Mouse (Mus musculus) cerebellum, adult 2 months (tissue): ENCODE measurements around the gene Zbtb46. TPM values are rescaled to one million over a fixed set of nuclear protein-coding genes. Genes with fewer than 3 reads are reported as not detected.

Experiments
- DNase-seq, 2 experiments: peaks; one replicate each; pipeline ENCODE4 v3.0.0; 2021
- H3K27ac ChIP-seq: fragments of 200-500 bp; 2 replicates; pipeline ENCODE4 v1.5.1; 2012; ENCODE audit warnings: low read length, control low read depth, inconsistent platforms; ENCODE audit not compliant: insufficient read depth
- H3K27me3 ChIP-seq: fragments of 200-500 bp; 2 replicates; pipeline ENCODE4 v1.6.1; 2012; ENCODE audit warnings: inconsistent platforms, mild to moderate bottlenecking, low read length, moderate library complexity; ENCODE audit not compliant: control insufficient read depth, insufficient read depth
- H3K4me1 ChIP-seq: fragments of 200-500 bp; 2 replicates; pipeline ENCODE4 v1.6.1; 2011; ENCODE audit warnings: low read length; ENCODE audit not compliant: control insufficient read depth, insufficient read depth
- H3K4me3 ChIP-seq: fragments of 200-500 bp; replicated peaks from 2 replicates; pipeline ENCODE3; 2011; ENCODE audit warnings: mild to moderate bottlenecking, low read depth, low read length, control low read depth; ENCODE audit not compliant: insufficient read depth
- CTCF ChIP-seq: fragments of 200-500 bp; IDR thresholded peaks from 2 replicates; pipeline ENCODE4 v1.5.1; 2011; ENCODE audit warnings: low read depth, mild to moderate bottlenecking, control low read depth, low read length, moderate library complexity, borderline replicate concordance; ENCODE audit not compliant: insufficient read depth
- POLR2A ChIP-seq: fragments of 200-500 bp; IDR thresholded peaks from 2 replicates; pipeline ENCODE4 v1.6.1; 2011; ENCODE audit warnings: low read length, control low read depth, borderline replicate concordance; ENCODE audit not compliant: insufficient read depth
- WGBS: fragments of 180-500 bp; shearing (Covaris S2); methylation state at CpG from one replicate; pipeline ENCODE4 v1.1.7; 2018; 5-methylcytosine and 5-hydroxymethylcytosine counted together
- polyA plus RNA-seq: library from polyadenylated mRNA; depleted of rRNA; stranded (reverse); fragments of >200 nt; gene quantifications from 2 replicates; pipeline ENCODE4 v1.2.3, GENCODE M21; 2012

Gene Zbtb46
- polyA plus RNA-seq, 1 experiment: 31.9 TPM

DNA sequence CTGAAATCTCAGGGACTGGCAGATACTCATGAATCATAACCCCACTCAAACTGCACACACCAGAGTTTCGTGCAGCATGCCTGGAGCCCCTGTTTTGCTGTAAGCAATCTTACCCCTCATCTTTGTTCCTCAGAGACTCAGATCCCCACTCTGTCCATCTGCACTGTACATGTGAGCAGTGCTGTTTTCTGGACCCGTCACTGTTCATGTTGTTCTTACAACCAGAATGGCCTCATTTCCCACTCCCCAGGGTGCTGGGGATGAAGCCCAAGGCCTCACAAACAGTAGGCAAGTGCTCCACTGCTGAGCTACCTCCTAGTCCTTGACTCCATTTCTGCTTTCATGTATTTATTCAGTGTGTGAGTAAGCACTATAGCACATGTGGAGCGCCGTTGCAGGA, 7.0 kb downstream of the Zbtb46 start:
- 15% methylated on average over 4 of the region's 4 CpGs for WGBS
- H3K27me3 ChIP-seq: no peaks in the 10 kb centered on the region
- peak overlapping the region; percentile 12 for H3K4me3 ChIP-seq
- peaks cover 33% of the 10 kb centered on the region for H3K4me1 ChIP-seq
- H3K27ac ChIP-seq: peak overlapping the region; percentile 93
- DNase-seq: peak; percentile 66 to 78
- TF ChIP-seq POLR2A: no peak; the same call in 1 of the 2 replicates
- no peak for TF ChIP-seq CTCF

DNA sequence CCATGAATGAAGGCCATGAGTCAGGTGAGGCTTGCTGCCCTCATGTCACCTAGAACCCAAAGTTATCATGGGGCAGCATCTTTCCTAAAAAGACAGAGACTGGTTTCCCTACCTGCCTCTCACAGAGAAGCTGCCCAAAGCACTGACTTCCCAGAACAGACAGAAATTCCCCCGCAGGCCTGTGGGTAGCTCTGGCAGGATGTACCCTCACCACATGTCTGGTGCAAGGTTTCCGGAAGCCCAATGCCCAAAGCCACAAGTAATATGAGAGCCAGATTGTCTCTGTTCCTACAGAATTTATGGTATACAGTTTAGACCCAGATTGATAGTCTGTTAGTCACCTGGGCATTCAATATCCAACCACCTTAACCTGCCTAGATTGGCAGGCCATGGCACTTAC, 16.2 kb downstream of the Zbtb46 start:
- WGBS: 67% methylated on average over 2 of the region's 2 CpGs
- Histone ChIP-seq H3K4me3 (no peak overlapping the region), H3K27ac (no peak overlapping the region), H3K4me1 (peaks cover 10% of the 10 kb centered on the region), H3K27me3 (no peaks in the 10 kb centered on the region)
- no peak for TF ChIP-seq CTCF
- no peak for TF ChIP-seq POLR2A
- DNase-seq: no peak

DNA sequence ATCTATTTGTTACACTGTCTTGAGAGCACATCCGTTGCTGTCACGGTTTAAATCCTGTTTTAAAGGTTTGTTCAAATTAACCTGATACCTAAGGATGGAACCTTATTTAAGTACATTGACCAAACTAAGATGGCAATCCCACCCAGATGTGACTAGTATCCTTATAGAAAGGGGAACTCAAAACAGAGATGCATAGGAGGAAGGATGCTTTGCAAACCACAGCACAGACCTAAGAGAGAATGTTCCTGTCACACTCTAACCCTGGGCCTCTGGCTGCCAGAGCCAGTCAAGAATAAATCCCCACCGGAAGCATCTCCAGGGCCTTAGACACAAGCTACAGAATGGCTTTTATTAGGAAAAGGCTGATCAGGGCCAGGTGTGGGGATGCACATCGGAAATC, 21.1 kb downstream of the Zbtb46 start:
- Histone ChIP-seq H3K4me3 (no peak overlapping the region), H3K4me1 (peaks cover 10% of the 10 kb centered on the region), H3K27ac (no peak overlapping the region), H3K27me3 (no peaks in the 10 kb centered on the region)
- DNase-seq: no peak
- TF ChIP-seq CTCF (no peak), POLR2A (no peak)
- WGBS: 82% methylated on average over 4 of the region's 4 CpGs

DNA sequence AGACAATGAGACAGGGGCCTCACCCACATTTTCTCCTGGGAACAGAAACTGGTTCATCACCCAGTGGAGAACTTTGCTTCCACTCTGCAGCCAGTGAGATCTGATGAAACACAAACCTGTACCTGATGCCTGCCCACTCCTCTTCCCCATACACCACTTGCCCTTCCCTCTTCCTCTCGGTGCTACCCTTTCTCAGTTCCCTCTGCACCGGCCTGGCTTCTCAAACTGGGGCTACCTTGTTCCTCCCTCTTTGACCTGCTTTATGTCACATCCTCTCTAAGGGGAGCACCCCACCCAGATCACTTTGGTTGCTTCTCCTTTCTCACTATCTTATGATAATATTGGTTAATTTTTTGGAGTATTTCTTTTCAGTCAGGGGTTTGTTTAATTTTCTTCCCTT, 23.0 kb downstream of the Zbtb46 start:
- Histone ChIP-seq H3K27ac (0 out of 2 replicates have a peak overlapping the region, but pooled peaks have one; percentile 13), H3K4me1 (peaks cover 6% of the 10 kb centered on the region), H3K27me3 (no peaks in the 10 kb centered on the region), H3K4me3 (no peak overlapping the region)
- WGBS: 79% methylated on average over 2 of the region's 2 CpGs
- DNase-seq: no peak
- TF ChIP-seq CTCF (no peak), POLR2A (no peak)

DNA sequence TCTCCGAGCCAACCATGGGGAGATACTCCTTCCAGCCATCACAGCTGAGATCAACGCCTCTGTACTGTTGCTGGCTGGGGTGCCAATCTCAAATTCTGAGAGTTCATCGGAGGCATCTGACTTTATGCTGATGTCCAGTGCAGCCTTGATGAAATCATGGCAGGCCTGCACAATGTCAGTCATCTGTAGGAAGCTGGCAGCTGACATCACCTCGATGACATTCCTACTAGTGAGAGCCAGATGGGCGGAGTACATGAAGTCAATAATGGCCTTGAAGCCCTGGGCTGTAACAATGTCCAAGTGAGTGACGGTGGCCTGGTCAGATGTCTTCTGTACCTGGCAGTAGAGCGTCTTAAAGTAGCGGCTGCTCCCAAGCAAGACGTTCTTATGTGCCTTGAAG, 35.4 kb downstream of the Zbtb46 start:
- 64% methylated on average over 9 of the region's 9 CpGs for WGBS
- Histone ChIP-seq H3K4me1 (peaks cover 29% of the 10 kb centered on the region), H3K27ac (no peak overlapping the region), H3K4me3 (no peak overlapping the region), H3K27me3 (no peaks in the 10 kb centered on the region)
- TF ChIP-seq POLR2A: no peak
- no peak for TF ChIP-seq CTCF
- no peak for DNase-seq

DNA sequence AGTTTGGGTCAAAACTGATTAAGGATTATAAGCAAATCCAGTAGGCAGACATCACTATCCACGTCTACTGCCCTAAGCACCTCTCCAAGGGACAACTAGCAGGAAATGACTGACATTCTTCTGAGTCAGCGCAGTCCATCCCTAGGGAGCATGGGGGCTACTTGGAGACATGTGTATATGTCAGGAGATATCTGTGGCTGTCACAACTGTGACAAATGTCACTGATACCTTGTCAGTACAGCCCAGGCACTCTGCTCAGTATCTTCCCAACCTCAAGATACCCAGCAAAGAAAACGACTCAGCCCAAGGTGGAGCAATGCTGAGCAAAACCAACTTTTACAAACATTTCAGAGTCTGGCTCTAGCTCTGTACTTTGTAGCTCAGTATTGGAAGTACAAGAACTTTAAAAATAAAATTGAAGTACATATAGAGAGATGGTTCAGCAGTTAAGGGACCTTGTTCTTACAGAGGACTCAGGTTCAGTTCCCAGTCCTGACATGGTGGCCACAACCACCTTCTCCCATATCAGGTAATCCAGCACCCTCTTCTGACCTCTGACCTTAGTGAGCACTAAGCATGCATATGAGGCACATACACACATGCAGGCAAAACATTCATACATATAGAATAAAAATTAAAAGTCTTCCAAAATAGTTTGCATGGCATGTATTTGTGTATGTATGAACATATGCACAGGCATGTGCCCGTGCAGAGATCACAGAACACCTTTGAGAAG, 38.2 kb downstream of the Zbtb46 start:
- H3K27ac ChIP-seq: no peak overlapping the region
- no peak for TF ChIP-seq POLR2A
- no peak for TF ChIP-seq CTCF

DNA sequence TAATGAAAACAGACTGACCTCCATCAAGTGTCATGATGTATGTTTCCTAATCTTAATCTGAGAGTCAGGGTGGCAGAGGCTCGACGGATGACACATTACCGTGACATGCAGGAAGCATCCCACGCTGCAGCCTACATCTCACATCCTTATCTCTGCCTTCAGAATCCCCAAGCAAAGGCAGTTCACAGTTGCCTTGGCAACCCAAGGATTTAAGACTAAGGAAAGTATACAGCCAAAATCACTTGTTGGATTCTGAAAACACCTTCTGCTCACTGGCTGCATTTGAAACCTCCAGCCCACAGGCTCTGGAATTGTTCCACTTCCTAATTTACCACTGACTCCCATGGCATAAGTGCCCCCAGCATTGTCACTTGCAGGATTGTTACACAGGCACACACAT, 38.8 kb downstream of the Zbtb46 start:
- no peak for DNase-seq
- peaks cover 28% of the 10 kb centered on the region for H3K4me1 ChIP-seq
- WGBS: 70% methylated on average over 4 of the region's 4 CpGs
- no peak for TF ChIP-seq POLR2A
- TF ChIP-seq CTCF: no peak
- H3K27me3 ChIP-seq: no peaks in the 10 kb centered on the region
- H3K4me3 ChIP-seq: no peak overlapping the region
- no peak overlapping the region for H3K27ac ChIP-seq

More for the DNA sequence above, 38.2 kb downstream of the Zbtb46 start:
- no peak for DNase-seq
- no peak overlapping the region for H3K4me3 ChIP-seq
- 68% methylated on average over 4 of the region's 4 CpGs for whole genome bisulfite sequencing
- H3K27me3 ChIP-seq: no peaks in the 10 kb centered on the region
- peaks cover 30% of the 10 kb centered on the region for H3K4me1 ChIP-seq

DNA sequence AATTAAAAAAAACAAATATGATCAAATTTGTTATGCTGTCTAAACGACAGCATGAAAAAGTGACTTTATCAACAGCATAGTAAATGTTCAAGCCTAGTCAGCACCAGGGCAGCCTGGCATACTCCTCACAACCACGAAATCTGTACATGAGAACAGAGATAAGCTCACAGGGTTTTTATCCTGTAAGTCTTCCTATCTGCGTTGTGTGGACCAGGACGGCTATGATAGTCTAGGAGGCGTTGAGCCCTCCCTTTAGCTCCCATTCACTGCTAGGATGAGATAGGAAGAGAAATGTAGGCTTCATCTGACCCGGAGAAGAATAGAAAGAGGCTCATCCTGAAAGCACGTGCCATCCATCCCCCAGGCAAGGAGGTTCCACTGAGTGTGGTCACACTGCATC, 39.9 kb downstream of the Zbtb46 start:
- H3K27me3 ChIP-seq: no peaks in the 10 kb centered on the region
- no peak overlapping the region for H3K27ac ChIP-seq
- TF ChIP-seq CTCF (no peak), POLR2A (no peak)
- DNase-seq: no peak
- H3K4me1 ChIP-seq: peaks cover 23% of the 10 kb centered on the region
- no peak overlapping the region for H3K4me3 ChIP-seq
- WGBS: 68% methylated on average over 7 of the region's 7 CpGs

DNA sequence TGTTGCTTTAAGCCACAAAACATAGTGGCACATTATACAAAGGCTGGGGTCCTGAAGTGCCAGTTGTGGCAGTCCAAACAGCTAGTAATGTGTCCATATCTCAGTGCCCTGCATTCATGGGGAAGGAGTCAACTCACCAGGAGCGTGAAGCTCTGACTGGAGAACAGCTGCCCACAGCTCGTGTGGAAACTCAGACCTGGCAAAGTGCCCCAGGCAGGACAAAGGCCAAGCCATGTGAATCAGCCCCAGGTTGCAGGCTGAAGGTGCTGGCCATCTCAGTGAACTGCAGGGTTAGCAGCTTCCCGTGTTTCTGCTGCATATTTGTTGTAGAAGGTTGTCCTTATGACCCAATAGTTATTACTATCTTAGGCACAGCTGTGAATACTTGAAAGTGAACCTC, 43.3 kb downstream of the Zbtb46 start:
- Histone ChIP-seq H3K27ac (no peak overlapping the region), H3K27me3 (no peaks in the 10 kb centered on the region), H3K4me3 (no peak overlapping the region), H3K4me1 (peaks cover 10% of the 10 kb centered on the region)
- WGBS: 1% methylated on average over 3 of the region's 3 CpGs
- TF ChIP-seq POLR2A: no peak
- TF ChIP-seq CTCF: no peak
- DNase-seq: peak; percentile 77 to 79
